Mouse (Mus musculus) heart, embryonic 13.5 days (tissue): ENCODE data around the gene Pdia5. TPM values are rescaled to one million over a fixed set of nuclear protein-coding genes. Genes with fewer than 3 reads are reported as not detected.

Source experiments
- ATAC-seq: fragments of 200-750 bp; cut with Nextera tagmentation; 2 replicates; pipeline ENCODE4 v1.8.0; 2017; ENCODE audit warnings: moderate TSS enrichment; ENCODE audit not compliant: insufficient number of reproducible peaks, low FRiP score, low TSS enrichment; ENCODE audit errors: extremely low read depth
- H3K27ac ChIP-seq: fragments of 300-500 bp; sonication (generic); replicated peaks from 2 replicates; pipeline ENCODE4 v1.5.1; 2015; ENCODE audit warnings: moderate library complexity, mild to moderate bottlenecking, inconsistent platforms
- H3K27me3 ChIP-seq: fragments of 300-500 bp; sonication (generic); replicated peaks from 2 replicates; pipeline ENCODE4 v1.6.1; 2015; ENCODE audit warnings: mild to moderate bottlenecking, inconsistent platforms
- H3K36me3 ChIP-seq: fragments of 300-500 bp; sonication (generic); 2 replicates; pipeline ENCODE4 v1.6.1; 2015; ENCODE audit warnings: mild to moderate bottlenecking, inconsistent platforms
- H3K4me1 ChIP-seq: fragments of 300-500 bp; sonication (generic); 2 replicates; pipeline ENCODE4 v1.6.1; 2015; ENCODE audit warnings: inconsistent platforms
- H3K4me2 ChIP-seq: fragments of 300-500 bp; sonication (generic); 2 replicates; pipeline ENCODE4 v1.6.1; 2015; ENCODE audit warnings: inconsistent platforms, mild to moderate bottlenecking, moderate library complexity
- H3K4me3 ChIP-seq: fragments of 300-500 bp; sonication (generic); 2 replicates; pipeline ENCODE4 v1.5.1; 2015; ENCODE audit warnings: moderate library complexity, mild to moderate bottlenecking, inconsistent platforms
- H3K9ac ChIP-seq: fragments of 300-500 bp; sonication (generic); 2 replicates; pipeline ENCODE4 v1.6.1; 2015; ENCODE audit warnings: inconsistent platforms, mild to moderate bottlenecking, moderate library complexity
- H3K9me3 ChIP-seq: fragments of 300-500 bp; sonication (generic); 2 replicates; pipeline ENCODE4 v1.6.1; 2016; ENCODE audit warnings: inconsistent platforms
- WGBS: fragments of 180-500 bp; shearing (Covaris S2); methylation state at CpG from one replicate; pipeline ENCODE4 v1.1.7; 2015; ENCODE audit warnings: mixed read lengths; 5-methylcytosine and 5-hydroxymethylcytosine counted together
- polyA plus RNA-seq: library from polyadenylated mRNA; unstranded; fragments of >200 nt; fragmentation: Nextera tagmentation; extraction: Ambion mirVana; gene quantifications from 2 replicates; pipeline ENCODE4 v1.2.1, GENCODE M21; 2015

The Pdia5 gene
- polyA plus RNA-seq, 1 experiment from 2014 or later, result 28.2 TPM

DNA sequence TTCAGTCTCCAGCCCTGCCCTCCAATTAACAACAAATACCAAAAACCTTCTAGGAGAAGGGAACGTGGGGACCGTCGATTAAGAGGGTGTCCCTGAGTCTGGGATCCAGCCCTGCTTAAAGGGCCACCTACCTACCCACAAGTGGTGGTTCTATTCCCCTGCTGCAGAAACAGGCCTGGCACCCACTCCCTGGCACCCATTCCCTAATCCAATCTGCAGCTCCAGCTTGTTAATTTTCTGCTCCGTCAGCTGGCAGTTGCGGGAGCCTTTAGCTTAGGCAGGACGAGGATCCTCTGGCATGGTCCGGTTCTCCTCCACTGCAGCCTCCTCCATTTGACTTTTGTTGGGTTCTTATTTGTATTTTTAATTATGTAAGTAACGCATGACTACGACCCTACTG is 87.3 kb downstream of the Pdia5 start:
- Histone ChIP-seq H3K27ac (no peak overlapping the region), H3K9me3 (no peaks in the 10 kb centered on the region), H3K9ac (no peak overlapping the region), H3K27me3 (no peaks in the 10 kb centered on the region), H3K4me3 (no peak overlapping the region), H3K36me3 (peaks cover 73% of the 10 kb centered on the region), H3K4me2 (no peak overlapping the region), H3K4me1 (no peaks in the 10 kb centered on the region)
- ATAC-seq, result no peak
- 87% methylated on average over 9 of the region's 9 CpGs for WGBS

DNA sequence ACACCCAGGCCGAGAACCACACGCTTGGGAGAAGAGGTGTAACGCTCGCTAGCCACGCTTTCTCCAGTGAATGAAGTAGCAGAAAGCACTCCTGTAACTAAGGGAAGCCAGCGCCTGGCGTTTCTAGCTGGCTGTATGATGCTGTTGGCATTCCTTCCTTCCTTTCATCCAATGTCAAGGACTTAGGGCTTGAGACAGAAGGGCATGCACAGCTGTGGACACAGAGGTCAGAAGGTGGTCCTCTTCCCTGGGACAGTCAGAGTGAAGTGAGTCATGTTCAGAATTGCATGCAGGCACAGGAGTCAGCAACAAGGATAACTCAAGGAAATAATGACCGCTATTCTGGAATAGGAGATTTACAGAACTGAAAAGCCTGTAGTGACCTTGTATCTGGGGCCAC is 97.9 kb downstream of the Pdia5 start:
- WGBS, result 70% methylated on average over 8 of the region's 8 CpGs
- H3K4me1 ChIP-seq, result no peaks in the 10 kb centered on the region
- no peak overlapping the region for H3K4me3 ChIP-seq

DNA sequence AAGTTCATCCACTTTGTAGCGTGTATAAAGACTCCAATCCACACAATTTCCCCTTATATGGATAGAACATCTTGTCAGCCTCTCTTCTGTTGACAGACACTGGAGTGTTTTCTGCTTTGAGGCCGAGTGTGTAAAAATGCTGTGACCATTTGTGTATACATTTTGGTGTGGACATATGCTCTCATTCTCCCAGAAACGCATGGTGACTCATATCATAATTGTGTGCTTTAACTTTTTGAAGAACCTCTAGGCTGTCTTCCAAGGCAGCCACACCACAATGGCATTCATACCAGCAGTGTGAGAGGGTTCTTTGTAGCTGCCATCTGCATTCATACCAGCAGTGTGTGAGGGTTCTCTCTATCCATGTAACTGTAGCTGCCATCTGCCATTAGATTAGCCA is 105.0 kb downstream of the Pdia5 start:
- Histone ChIP-seq H3K9ac (no peak overlapping the region), H3K4me2 (no peak overlapping the region), H3K36me3 (no peaks in the 10 kb centered on the region), H3K9me3 (0 out of 2 replicates have a peak, but pooled peaks cover 3% of the 10 kb centered on the region), H3K4me3 (no peak overlapping the region), H3K4me1 (no peaks in the 10 kb centered on the region), H3K27me3 (no peaks in the 10 kb centered on the region), H3K27ac (no peak overlapping the region)
- ATAC-seq, result no peak
- WGBS, result 71% methylated on average over 3 of the region's 3 CpGs

More for the DNA sequence above, 97.9 kb downstream of the Pdia5 start:
- Histone ChIP-seq H3K36me3 (peaks cover 30% of the 10 kb centered on the region), H3K4me2 (no peak overlapping the region), H3K9me3 (no peaks in the 10 kb centered on the region), H3K27ac (no peak overlapping the region), H3K9ac (no peak overlapping the region), H3K27me3 (no peaks in the 10 kb centered on the region)
- no peak for ATAC-seq

DNA sequence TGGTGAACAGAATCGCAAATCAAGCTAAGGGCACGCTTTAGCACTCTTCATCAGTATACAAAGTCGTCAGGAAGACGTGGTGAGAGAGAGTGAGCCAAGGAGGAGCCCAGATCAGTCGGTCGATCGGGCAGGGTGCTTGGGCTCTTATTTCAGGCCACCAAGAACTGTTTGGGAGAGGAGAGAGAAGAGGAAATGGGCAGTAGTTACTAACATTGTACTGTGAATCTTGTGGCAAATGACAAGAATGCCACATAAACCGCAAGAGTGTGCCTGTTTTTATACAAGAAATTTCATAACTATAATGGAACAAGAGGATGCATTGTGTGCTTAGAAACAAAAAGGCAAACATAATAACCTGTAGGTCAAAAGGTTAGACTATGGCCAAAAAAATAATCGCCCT is 110.6 kb downstream of the Pdia5 start:
- H3K27ac ChIP-seq, result no peak overlapping the region
- H3K4me3 ChIP-seq, result no peak overlapping the region
- H3K9me3 ChIP-seq, result no peaks in the 10 kb centered on the region
- no peak overlapping the region for H3K4me2 ChIP-seq
- no peaks in the 10 kb centered on the region for H3K27me3 ChIP-seq
- no peak for ATAC-seq
- no peaks in the 10 kb centered on the region for H3K36me3 ChIP-seq
- WGBS, result 82% methylated on average over 9 of the region's 9 CpGs
- H3K4me1 ChIP-seq, result no peaks in the 10 kb centered on the region
- H3K9ac ChIP-seq, result no peak overlapping the region

DNA sequence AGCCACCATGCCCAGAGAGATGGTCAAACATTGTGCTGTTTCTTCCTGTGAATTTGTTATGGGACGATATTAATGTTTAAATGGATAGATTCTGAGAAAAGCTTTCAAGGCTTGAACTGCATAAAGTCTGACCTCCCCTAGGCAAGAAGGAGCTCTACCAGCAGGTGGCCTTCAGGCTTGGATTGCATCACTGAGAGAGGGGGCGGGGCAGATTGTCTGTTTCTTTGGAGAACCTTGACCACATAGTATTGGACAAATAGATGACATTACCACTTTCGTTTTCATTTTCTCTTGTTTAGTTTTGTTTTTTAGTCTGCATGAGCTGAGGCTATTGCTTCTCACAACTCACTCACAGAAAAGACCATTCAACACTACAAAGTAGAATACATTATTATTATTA is 111.3 kb downstream of the Pdia5 start:
- WGBS, result 79% methylated on average over 3 of the region's 3 CpGs
- Histone ChIP-seq H3K4me3 (no peak overlapping the region), H3K36me3 (no peaks in the 10 kb centered on the region), H3K9ac (no peak overlapping the region), H3K4me1 (no peaks in the 10 kb centered on the region), H3K9me3 (no peaks in the 10 kb centered on the region), H3K27ac (no peak overlapping the region), H3K27me3 (no peaks in the 10 kb centered on the region), H3K4me2 (no peak overlapping the region)
- ATAC-seq, result no peak

DNA sequence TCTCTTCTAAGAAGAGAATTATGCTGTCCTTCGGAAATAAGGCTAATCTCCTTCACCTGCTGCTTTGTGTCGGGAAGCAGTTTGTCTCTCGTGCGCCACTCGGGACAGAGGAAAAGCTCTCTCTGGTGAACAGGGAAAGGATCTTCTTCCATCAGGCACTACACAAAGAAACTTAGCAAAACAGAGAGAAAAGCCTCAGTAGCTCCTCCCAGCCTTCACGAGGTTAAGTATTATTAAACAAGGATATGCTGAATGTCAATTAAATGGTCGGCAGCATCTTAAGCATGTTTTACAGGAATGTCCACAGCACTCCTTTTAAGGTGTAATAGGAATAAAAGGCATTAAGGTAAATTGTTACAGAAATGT is 126.6 kb downstream of the Pdia5 start:
- ATAC-seq, result no peak
- Histone ChIP-seq H3K9ac (peak overlapping the region; percentile 79), H3K4me1 (peaks cover 15% of the 10 kb centered on the region), H3K4me2 (peak overlapping the region; percentile 88), H3K4me3 (peak overlapping the region; percentile 68), H3K9me3 (no peaks in the 10 kb centered on the region), H3K36me3 (peaks cover 17% of the 10 kb centered on the region), H3K27me3 (no peaks in the 10 kb centered on the region), H3K27ac (peak overlapping the region; percentile 46; the same call in 1 of the 2 replicates)
- WGBS, result 1% methylated on average over 7 of the region's 7 CpGs

DNA sequence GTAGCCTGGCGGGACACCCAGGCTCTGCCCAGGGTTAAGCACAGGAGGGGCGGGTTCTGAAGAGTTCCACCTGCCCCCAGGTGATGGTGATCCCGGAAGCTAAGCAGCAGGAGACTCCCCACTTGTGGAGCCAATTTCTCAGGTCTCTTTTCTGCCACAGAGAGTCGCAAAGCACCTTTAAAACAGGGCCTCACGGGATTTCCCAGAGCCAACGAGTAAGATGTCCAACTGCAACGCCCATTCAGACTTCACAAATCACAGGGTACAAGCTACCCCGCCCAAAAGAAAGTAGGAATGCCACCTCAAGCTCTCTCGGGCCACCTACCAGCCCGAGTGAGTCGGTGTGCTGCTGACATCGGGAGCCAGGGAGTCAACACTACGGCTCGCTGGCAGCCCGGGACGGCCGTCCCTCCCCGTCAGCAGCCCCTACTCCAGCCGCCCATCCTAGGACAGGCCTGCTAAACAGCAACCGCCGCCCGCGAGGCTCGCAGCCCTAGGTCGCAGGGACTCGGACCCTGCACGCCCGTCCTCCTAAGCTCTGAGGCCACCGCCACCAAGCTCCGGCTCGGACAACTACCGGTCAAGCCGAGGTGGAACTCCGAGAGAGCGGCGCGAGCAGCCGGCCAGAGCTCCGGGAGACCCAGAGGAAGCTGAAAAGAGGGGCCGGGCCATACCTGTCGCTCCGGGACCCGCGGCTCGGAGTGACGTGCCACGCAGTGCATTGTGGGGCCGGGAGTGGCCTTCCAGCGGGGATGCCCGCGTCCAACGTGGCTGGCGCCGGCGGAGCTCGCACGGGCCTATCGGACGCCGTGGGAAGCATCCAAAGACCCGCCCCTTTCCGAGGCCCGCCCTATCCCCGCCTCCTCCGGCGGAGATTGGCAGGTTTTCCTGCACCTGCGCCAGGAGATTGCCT is 127.3 kb downstream of the Pdia5 start, which contains the start of gene Sec22a:
Sec22a (minus strand) TSS at position 769 of the 913 bp plus-strand sequence.
- Histone ChIP-seq H3K9ac (peak within 1 kb of the TSS; percentile 89), H3K36me3 (peaks cover 21% of the 10 kb centered on the region), H3K4me2 (peak within 1 kb of the TSS; percentile 88), H3K27me3 (no peaks in the 10 kb centered on the region), H3K4me1 (peaks cover 15% of the 10 kb centered on the region), H3K9me3 (no peaks in the 10 kb centered on the region), H3K27ac (peak within 1 kb of the TSS; percentile 76), H3K4me3 (peak within 1 kb of the TSS; percentile 68)
- ATAC-seq, result peak; percentile 98
- WGBS, result under 1% methylated on average over 67 of the region's 67 CpGs

DNA sequence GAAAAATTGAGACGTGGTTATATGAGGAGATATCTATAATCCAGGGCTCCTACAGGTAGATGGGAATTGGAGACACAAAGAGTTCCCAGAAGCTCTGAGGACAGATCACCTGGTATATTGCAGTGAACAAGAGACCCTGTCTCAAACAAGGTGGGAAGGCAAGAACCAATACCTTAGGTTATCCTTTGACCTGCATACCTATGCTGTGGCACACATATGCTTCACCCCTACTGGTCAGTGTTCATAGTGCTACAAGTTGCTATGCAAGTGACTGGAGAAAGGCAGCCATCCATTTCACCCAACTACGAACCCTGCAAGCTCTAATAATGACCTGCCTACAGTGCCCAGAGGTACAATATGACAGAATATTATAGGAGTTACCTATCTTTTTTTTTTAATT is 128.5 kb downstream of the Pdia5 start:
- H3K27me3 ChIP-seq, result no peaks in the 10 kb centered on the region
- H3K9me3 ChIP-seq, result no peaks in the 10 kb centered on the region

DNA sequence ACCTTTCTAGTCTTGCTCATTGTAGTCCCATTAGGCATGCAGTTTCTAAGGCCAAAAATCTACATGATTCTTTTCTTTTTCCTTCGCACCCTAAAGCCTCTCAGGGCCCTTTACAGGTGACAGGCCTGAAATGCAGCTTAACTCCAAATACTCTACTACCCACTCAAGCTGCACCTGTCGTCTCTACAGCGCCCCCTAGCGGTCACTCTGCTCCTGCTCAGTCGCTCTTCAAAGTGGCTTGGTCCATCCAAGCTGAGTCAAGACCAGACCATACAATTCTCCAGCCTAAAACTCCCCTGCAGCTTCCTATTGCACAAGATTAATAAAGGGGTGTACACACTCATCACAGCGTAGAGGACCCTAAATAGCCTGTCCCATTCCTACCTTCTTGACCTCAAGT is 130.1 kb downstream of the Pdia5 start:
- Histone ChIP-seq H3K9ac (no peak overlapping the region), H3K4me2 (no peak overlapping the region), H3K4me3 (no peak overlapping the region), H3K27ac (no peak overlapping the region), H3K4me1 (peaks cover 15% of the 10 kb centered on the region), H3K9me3 (no peaks in the 10 kb centered on the region), H3K27me3 (no peaks in the 10 kb centered on the region), H3K36me3 (peaks cover 31% of the 10 kb centered on the region)
- ATAC-seq, result no peak
- 22% methylated on average over 6 of the region's 6 CpGs for WGBS

More for the DNA sequence above, 128.5 kb downstream of the Pdia5 start:
- peaks cover 30% of the 10 kb centered on the region for H3K36me3 ChIP-seq
- ATAC-seq, result no peak
- H3K9ac ChIP-seq, result no peak overlapping the region
- WGBS, result 96% methylated on average over 2 of the region's 2 CpGs
- H3K4me2 ChIP-seq, result peak overlapping the region; percentile 88; the same call in 1 of the 2 replicates
- H3K4me3 ChIP-seq, result no peak overlapping the region
- H3K4me1 ChIP-seq, result peaks cover 15% of the 10 kb centered on the region
- H3K27ac ChIP-seq, result no peak overlapping the region

DNA sequence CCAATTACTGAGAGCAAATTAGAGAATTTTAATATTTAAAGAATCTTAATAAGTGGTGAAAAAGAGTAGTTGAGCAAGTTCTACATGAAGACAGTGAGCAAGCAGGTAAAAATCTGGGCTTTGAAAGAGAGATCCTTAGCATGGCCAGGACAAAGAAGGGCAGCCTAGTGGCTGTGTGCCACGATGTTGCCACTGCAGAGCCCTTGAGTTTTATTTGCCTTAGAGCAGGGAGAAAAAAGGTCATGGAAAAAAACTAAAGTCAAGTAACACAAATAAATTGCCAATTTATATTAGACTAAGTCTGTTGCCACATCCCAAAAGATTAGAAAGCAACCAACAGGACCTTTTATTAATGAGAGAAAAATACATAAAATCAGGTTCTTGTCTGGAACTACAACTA is 133.2 kb downstream of the Pdia5 start:
- ATAC-seq, result no peak
- Histone ChIP-seq H3K36me3 (peaks cover 42% of the 10 kb centered on the region), H3K4me3 (no peak overlapping the region), H3K9ac (no peak overlapping the region), H3K4me1 (peaks cover 2% of the 10 kb centered on the region; the same call in 1 of the 2 replicates), H3K4me2 (no peak overlapping the region), H3K27me3 (no peaks in the 10 kb centered on the region), H3K27ac (no peak overlapping the region), H3K9me3 (no peaks in the 10 kb centered on the region)
- 78% methylated on average over 1 of the region's 1 CpGs for WGBS
